Mouse (Mus musculus) kidney, postnatal 0 days (tissue): Measurements from ENCODE around the gene Ankrd13a. TPM values are rescaled to one million over a fixed set of nuclear protein-coding genes. Genes with fewer than 3 reads are reported as not detected.

Experiments
- ATAC-seq: fragments of 200-750 bp; cut with Nextera tagmentation; replicated peaks from 2 replicates; pipeline ENCODE4 v1.8.0; 2017; ENCODE audit warnings: low read depth, moderate number of reproducible peaks, moderate TSS enrichment, moderate library complexity; ENCODE audit not compliant: low FRiP score
- DNase-seq: peaks from one replicate; pipeline ENCODE4 v3.0.0-alpha.2; 2016; ENCODE audit warnings: low spot score
- H3K27ac ChIP-seq: fragments of 300-500 bp; sonication (generic); 2 replicates; pipeline ENCODE4 v1.5.1; 2014; ENCODE audit warnings: mild to moderate bottlenecking
- H3K27me3 ChIP-seq: fragments of 300-500 bp; sonication (generic); 2 replicates; pipeline ENCODE4 v1.6.1; 2014; ENCODE audit warnings: low read length, mixed read lengths; ENCODE audit not compliant: insufficient read depth
- H3K36me3 ChIP-seq: fragments of 300-500 bp; sonication (generic); 2 replicates; pipeline ENCODE4 v1.6.1; 2014; ENCODE audit warnings: low read length, mixed read lengths; ENCODE audit not compliant: insufficient read depth
- H3K4me1 ChIP-seq: fragments of 300-500 bp; sonication (generic); replicated peaks from 2 replicates; pipeline ENCODE4 v1.6.1; 2014; ENCODE audit warnings: antibody characterized with exemption, low read length, mixed read lengths; ENCODE audit not compliant: insufficient read depth
- H3K4me2 ChIP-seq: fragments of 300-500 bp; sonication (generic); 2 replicates; pipeline ENCODE4 v1.6.1; 2014; ENCODE audit warnings: mild to moderate bottlenecking, low read length, moderate library complexity, mixed read lengths
- H3K4me3 ChIP-seq: fragments of 300-500 bp; sonication (generic); replicated peaks from 2 replicates; pipeline ENCODE4 v1.5.1; 2014; ENCODE audit warnings: low read depth, low read length
- H3K9ac ChIP-seq: fragments of 300-500 bp; sonication (generic); 2 replicates; pipeline ENCODE4 v1.6.1; 2014; ENCODE audit warnings: low read depth, low read length
- H3K9me3 ChIP-seq: fragments of 300-500 bp; sonication (generic); replicated peaks from 2 replicates; pipeline ENCODE4 v1.6.1; 2016; ENCODE audit warnings: low read length, inconsistent platforms, mixed read lengths
- CTCF ChIP-seq: IDR thresholded peaks from 2 replicates; pipeline ENCODE4 v1.5.1; 2016; ENCODE audit warnings: antibody characterized with exemption, low read depth, mild to moderate bottlenecking, moderate library complexity
- WGBS: fragments of 180-500 bp; shearing (Covaris S2); extraction: QIAGEN DNeasy Blood & Tissue Kit; methylation state at CpG from one replicate; pipeline ENCODE4 v1.1.7; 2014; 5-methylcytosine and 5-hydroxymethylcytosine counted together
- polyA plus RNA-seq: library from polyadenylated mRNA; unstranded; fragments of >200 nt; fragmentation: Nextera tagmentation; extraction: Ambion mirVana; gene quantifications from 2 replicates; pipeline ENCODE4 v1.2.1, GENCODE M21; 2015

Gene Ankrd13a
- polyA plus RNA-seq, 1 experiment from 2014 or later = 49.2 TPM

DNA sequence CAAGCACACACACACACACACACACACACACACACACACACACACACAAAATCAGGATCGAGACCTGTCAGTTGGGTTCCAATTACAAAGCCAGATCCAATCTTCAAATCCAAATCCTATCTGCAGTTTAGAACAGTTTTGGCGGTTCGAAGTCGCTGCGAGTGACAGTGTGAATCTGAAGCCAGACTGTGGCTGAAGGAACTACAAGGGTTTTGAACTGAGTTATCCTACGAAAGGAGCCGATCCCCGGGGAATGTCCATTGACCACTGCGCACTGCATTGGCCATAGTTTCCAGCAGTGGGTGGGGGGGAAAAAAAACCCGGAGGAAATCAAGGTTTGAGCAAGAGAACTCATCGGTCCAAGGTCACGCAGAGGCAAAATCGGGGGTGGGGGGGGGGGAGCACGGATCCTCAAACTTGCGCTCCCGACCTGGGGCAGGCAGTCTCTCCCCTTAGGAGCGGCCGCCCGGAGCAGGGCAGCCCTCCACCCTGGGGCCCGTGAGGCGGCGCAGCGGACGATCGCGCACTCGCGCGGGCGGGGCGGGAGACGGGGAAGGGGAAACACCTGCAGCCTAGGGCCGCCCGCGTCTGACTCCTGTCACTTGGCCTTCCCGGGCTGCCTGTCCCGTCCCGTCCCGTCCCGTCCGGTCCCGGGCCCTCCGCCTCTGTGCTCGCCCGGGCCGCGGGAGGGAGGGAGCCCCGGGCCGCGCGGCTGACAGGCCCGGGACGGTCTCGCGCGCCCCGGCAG, 1.8 kb upstream of the Ankrd13a start:
- Histone ChIP-seq H3K9ac (peak overlapping the region; percentile 94), H3K4me2 (peak overlapping the region; percentile 95), H3K36me3 (no peaks in the 10 kb centered on the region), H3K9me3 (no peaks in the 10 kb centered on the region), H3K4me3 (peak overlapping the region; percentile 99), H3K4me1 (0 out of 2 replicates have a peak, but pooled peaks cover 4% of the 10 kb centered on the region), H3K27ac (peak overlapping the region; percentile 92), H3K27me3 (no peaks in the 10 kb centered on the region)
- DNase-seq (peak; percentile 47), ATAC-seq (peak; percentile 41)
- under 1% methylated on average over 55 of the region's 57 CpGs for WGBS
- no peak for TF ChIP-seq CTCF

DNA sequence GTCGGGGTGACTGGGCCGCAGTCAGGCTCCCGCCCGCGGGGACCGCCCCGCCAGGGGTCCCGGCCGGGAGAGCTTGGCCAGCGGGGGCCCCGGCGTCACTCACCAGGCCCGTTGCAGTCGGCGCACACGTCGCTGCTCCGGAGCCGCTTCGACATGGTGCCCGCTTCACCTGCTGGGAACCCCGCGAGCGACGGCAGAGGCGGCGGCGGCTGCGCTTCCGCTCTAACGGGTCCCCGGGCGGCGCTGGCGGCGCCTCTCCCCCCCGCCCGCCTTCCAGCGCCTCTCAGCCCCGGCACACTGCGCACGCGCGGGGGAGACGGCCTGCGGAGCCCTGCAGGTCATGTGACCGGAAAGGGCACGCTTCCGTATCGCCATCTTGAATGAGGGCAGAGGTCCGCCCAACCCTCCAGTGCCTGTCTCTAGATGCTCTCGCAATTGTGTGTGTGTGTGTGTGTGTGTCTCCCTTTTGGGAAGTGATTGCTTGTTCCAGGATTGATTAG, 1.2 kb upstream of the Ankrd13a start:
- Histone ChIP-seq H3K36me3 (no peaks in the 10 kb centered on the region), H3K27ac (peak overlapping the region; percentile 92), H3K27me3 (no peaks in the 10 kb centered on the region), H3K4me2 (peak overlapping the region; percentile 95), H3K4me3 (peak overlapping the region; percentile 99), H3K4me1 (0 out of 2 replicates have a peak, but pooled peaks cover 4% of the 10 kb centered on the region), H3K9me3 (no peaks in the 10 kb centered on the region), H3K9ac (peak overlapping the region; percentile 94)
- WGBS = 0% methylated on average over 45 of the region's 52 CpGs
- TF ChIP-seq CTCF = no peak
- DNase-seq = peak; percentile 98
- ATAC-seq = peak; percentile 76

DNA sequence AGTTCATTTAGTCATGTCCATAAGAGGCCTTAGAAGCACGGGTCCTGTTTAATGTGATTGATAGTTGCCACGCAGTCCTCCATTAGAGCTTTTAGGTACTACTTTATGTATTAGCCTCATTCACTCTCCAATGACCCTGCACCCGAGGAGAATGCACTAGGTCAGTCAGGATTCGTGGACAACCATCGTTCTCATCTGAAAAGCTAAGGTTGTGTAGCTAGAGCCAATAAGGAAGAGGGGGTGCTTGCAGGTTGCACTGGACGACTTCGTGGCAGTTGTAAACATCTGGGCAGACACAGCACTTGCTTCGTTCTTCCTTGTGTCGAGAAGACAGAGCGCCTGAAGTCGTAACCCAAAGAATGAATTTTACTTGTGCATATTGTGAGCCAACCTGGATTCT, 697 bp upstream of the Ankrd13a start:
- 1% methylated on average over 11 of the region's 11 CpGs for WGBS
- peak overlapping the region; percentile 92 for H3K27ac ChIP-seq
- H3K9ac ChIP-seq = peak overlapping the region; percentile 94
- H3K36me3 ChIP-seq = no peaks in the 10 kb centered on the region
- H3K9me3 ChIP-seq = no peaks in the 10 kb centered on the region
- H3K27me3 ChIP-seq = no peaks in the 10 kb centered on the region
- no peak for TF ChIP-seq CTCF
- ATAC-seq (no peak), DNase-seq (no peak)
- peak overlapping the region; percentile 95 for H3K4me2 ChIP-seq
- H3K4me1 ChIP-seq = 0 out of 2 replicates have a peak, but pooled peaks cover 4% of the 10 kb centered on the region
- H3K4me3 ChIP-seq = peak overlapping the region; percentile 99

DNA sequence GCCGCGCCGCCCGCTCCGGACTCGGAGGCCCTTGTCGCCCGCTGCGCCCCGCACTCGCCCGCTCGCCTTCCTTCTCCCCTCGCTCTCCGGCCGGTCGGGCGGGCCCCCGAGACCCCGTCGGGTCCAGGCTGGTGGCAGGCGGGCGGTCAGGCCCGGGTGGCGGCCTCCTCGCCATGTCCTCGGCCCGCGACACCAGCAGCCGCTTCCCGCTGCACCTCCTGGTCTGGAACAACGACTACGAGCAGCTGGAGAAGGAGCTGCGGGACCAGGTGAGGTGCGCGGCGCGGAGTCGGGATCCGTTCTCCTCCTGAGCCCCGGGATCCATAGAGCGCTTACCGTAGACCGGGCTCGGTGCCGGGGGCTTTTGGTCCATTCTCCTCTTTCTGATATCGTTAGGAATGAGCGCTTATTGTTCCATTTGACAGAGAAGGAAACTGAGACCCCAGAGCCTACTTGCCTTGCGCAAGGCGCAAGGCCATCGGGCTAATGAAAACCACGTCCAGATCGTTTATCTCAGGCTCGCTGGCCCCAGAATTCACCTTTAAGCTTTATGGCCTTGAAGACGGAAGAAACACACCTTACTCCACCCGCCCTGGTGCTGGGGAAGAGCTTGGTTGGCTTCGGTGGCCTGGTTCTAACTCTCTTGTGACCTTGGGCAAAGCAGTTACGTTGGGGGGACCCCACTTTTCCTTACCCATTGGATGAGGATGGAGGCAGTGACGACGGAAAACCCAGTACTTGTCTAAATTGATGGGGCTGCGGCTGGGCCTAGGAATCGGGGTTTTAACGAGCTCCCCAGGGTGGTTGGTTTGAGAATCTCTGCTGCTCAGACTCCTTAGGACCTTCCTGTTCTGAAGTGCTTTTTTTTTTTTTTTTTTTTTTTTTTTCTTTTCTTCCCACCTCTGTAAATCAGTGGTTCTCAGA, 841 bp downstream of the Ankrd13a start, which contains the start of gene Git2:
Gene Git2 (minus strand): TSS at position 462 of the 924 bp plus-strand sequence.
- Histone ChIP-seq H3K4me1 (0 out of 2 replicates have a peak, but pooled peaks cover 4% of the 10 kb centered on the region), H3K27me3 (no peaks in the 10 kb centered on the region), H3K27ac (peak within 1 kb of the TSS; percentile 92), H3K4me2 (peak within 1 kb of the TSS; percentile 95), H3K9ac (peak within 1 kb of the TSS; percentile 94), H3K36me3 (no peaks in the 10 kb centered on the region), H3K9me3 (no peaks in the 10 kb centered on the region), H3K4me3 (peak within 1 kb of the TSS; percentile 99)
- under 1% methylated on average over 47 of the region's 63 CpGs for WGBS
- DNase-seq (peak; percentile 51), ATAC-seq (no peak)
- no peak for TF ChIP-seq CTCF

DNA sequence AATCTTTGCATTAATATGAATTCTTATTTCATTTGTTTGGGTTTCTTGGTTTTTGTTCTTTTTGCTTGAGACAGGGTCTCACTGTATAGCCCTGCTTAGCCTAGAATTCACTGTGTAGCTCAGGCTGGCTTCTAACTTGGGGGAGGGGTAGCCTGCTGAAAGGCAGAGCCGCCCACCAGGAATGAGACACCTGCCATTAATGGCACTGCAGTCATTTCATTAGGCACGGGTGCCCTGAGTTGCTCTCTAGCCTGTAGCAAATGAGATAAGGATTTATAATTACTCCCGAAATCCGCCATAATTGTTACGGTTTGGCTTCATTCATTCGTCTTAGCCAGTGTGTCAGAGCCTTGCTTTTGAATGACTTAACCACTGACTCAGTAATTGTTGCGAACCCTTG, 1.7 kb downstream of the Ankrd13a start:
- no peak for DNase-seq
- Histone ChIP-seq H3K27ac (no peak overlapping the region), H3K27me3 (no peaks in the 10 kb centered on the region), H3K4me2 (peak overlapping the region; percentile 95), H3K36me3 (no peaks in the 10 kb centered on the region), H3K4me3 (no peak overlapping the region), H3K9ac (no peak overlapping the region), H3K9me3 (no peaks in the 10 kb centered on the region), H3K4me1 (0 out of 2 replicates have a peak, but pooled peaks cover 4% of the 10 kb centered on the region)
- no peak for TF ChIP-seq CTCF
- WGBS = 66% methylated on average over 7 of the region's 7 CpGs
- ATAC-seq = no peak

DNA sequence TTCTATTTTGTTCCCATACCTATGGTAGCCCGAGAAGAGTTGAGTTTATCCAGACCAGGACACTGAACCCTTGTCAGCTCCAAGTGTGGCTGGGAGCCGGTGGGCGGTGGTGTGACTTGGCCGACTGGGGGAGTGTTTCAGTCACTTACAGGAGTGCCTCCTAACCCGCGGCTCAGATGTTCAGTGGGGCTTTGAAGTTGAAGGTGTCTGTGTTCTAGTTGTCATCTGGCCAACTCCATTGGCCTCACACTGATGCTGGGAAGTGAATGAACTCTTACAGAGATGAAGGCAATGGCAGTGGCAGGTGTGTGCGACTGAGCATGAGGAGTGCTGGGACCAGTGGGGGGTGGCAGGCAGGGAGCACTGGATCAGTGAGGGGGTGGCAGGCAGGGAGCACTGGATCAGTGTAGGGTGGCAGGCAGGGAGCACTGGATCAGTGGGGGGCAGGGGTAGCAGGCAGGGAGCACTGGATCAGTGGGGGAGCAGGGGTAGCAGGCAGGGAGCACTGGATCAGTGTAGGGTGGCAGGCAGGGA, 5.5 kb downstream of the Ankrd13a start:
- 37% methylated on average over 7 of the region's 7 CpGs for WGBS
- ATAC-seq = no peak

More for the DNA sequence above, 5.5 kb downstream of the Ankrd13a start:
- Histone ChIP-seq H3K36me3 (no peaks in the 10 kb centered on the region), H3K27ac (no peak overlapping the region), H3K9ac (no peak overlapping the region), H3K4me1 (no peaks in the 10 kb centered on the region), H3K4me2 (no peak overlapping the region), H3K4me3 (no peak overlapping the region), H3K27me3 (no peaks in the 10 kb centered on the region), H3K9me3 (no peaks in the 10 kb centered on the region)
- peak; percentile 32 for DNase-seq
- no peak for TF ChIP-seq CTCF
